Comparison of ENCODE assay signal across 8 mouse cellular contexts in genomic region chr1:180195703-180196381, GRCm38 (mm10). TPM values are rescaled to one million over a fixed set of nuclear protein-coding genes. Genes with fewer than 3 reads are reported as not detected.
DNase-seq lines count a peak whose midpoint lies in the region; ATAC-seq lines count a peak whose summit lies in the region.

No protein-coding gene starts in this region.

- DNase-seq in CD4-positive, CD25-positive, alpha-beta regulatory T cell, adult 2 months (ENCODE audit: low read depth, low spot score): peak; percentile 99
- DNase-seq in fat pad, adult 2 months (ENCODE audit: extremely low read depth, low read depth, low spot score): peak; percentile 80
- DNase-seq in kidney, postnatal 14 days: peak; percentile 99
- DNase-seq in liver, embryonic 13.5 days: peak; percentile 98
- peak; percentile 94 for DNase-seq in neural tube, embryonic 10.5 days (ENCODE audit: extremely low spot score, low spot score)

- no peaks in the 10 kb centered on the region; the same call in 1 of the 2 replicates for H3K4me1 ChIP-seq in brown adipose tissue, adult 24 weeks (ENCODE audit: control insufficient read depth, insufficient read depth, insufficient read length, low read length)
- peaks cover 5 to 28% of the 10 kb centered on the region in 2 experiments for H3K4me1 ChIP-seq in heart, embryonic 14.5 days (ENCODE audit: control insufficient read depth in 2 of 2, insufficient read depth in 2 of 2, low read length in 2 of 2)
- peaks cover 34% of the 10 kb centered on the region for H3K4me1 ChIP-seq in liver, embryonic 13.5 days (replicated peaks)
- H3K4me1 ChIP-seq in stomach, embryonic 16.5 days (ENCODE audit: control insufficient read depth, insufficient read depth, low read length): peaks cover 9% of the 10 kb centered on the region

- H3K9ac ChIP-seq in heart, embryonic 14.5 days (ENCODE audit: low read length): peak overlapping the region; percentile 74
- H3K9ac ChIP-seq in liver, embryonic 13.5 days: peak overlapping the region; percentile 74
- H3K9ac ChIP-seq in stomach, embryonic 16.5 days (ENCODE audit: low read length): peak overlapping the region; percentile 71

- no peaks in the 10 kb centered on the region for H3K9me3 ChIP-seq in heart, embryonic 14.5 days (ENCODE audit: control insufficient read depth, low read length)
- H3K9me3 ChIP-seq in liver, embryonic 13.5 days (replicated peaks): no peaks in the 10 kb centered on the region
- H3K9me3 ChIP-seq in stomach, embryonic 16.5 days (replicated peaks; ENCODE audit: control insufficient read depth, low read length): no peaks in the 10 kb centered on the region

- peak overlapping the region; percentile 91 for H3K27ac ChIP-seq in brown adipose tissue, adult 24 weeks (replicated peaks; ENCODE audit: low read depth, low read length)
- H3K27ac ChIP-seq in heart, embryonic 14.5 days (replicated peaks in 1 of 2; ENCODE audit: control insufficient read depth in 1 of 2, insufficient read depth in 1 of 2, low read depth in 2 of 2, low read length in 2 of 2): peak overlapping the region; percentile 4 to 83; a peak in 3 of 4 replicates
- peak overlapping the region; percentile 54 for H3K27ac ChIP-seq in liver, embryonic 13.5 days
- H3K27ac ChIP-seq in stomach, embryonic 16.5 days (ENCODE audit: low read length): no peak overlapping the region

- H3K27me3 ChIP-seq in heart, embryonic 14.5 days (ENCODE audit: control insufficient read depth, insufficient read depth, low read length): no peaks in the 10 kb centered on the region
- H3K27me3 ChIP-seq in liver, embryonic 13.5 days: no peaks in the 10 kb centered on the region
- no peaks in the 10 kb centered on the region for H3K27me3 ChIP-seq in stomach, embryonic 16.5 days (ENCODE audit: control insufficient read depth, insufficient read depth, low read length)

- peak overlapping the region; percentile 81 for H3K4me2 ChIP-seq in heart, embryonic 14.5 days (ENCODE audit: low read length)
- peak overlapping the region; percentile 96 for H3K4me2 ChIP-seq in liver, embryonic 13.5 days
- peak overlapping the region; percentile 89 for H3K4me2 ChIP-seq in stomach, embryonic 16.5 days (ENCODE audit: low read depth, low read length)

- WGBS in heart, embryonic 14.5 days: 2% methylated on average over 55 of the region's 57 CpGs
- WGBS in liver, embryonic 13.5 days (ENCODE audit: insufficient replicate concordance): under 1% methylated on average over 57 of the region's 57 CpGs
- under 1% methylated on average over 57 of the region's 57 CpGs for WGBS in stomach, embryonic 16.5 days

- peak overlapping the region; percentile 76 for H3K4me3 ChIP-seq in brown adipose tissue, adult 24 weeks (ENCODE audit: insufficient read depth, low read depth, low read length)
- H3K4me3 ChIP-seq in heart, embryonic 14.5 days (ENCODE audit: control insufficient read depth in 1 of 2, insufficient read depth in 1 of 2, low read depth in 1 of 2, low read length in 2 of 2): peak overlapping the region; percentile 76 to 82
- H3K4me3 ChIP-seq in liver, embryonic 13.5 days (replicated peaks): peak overlapping the region; percentile 72
- H3K4me3 ChIP-seq in stomach, embryonic 16.5 days (replicated peaks; ENCODE audit: low read length): peak overlapping the region; percentile 82

- no peaks in the 10 kb centered on the region for H3K36me3 ChIP-seq in heart, embryonic 14.5 days (ENCODE audit: control insufficient read depth, insufficient read depth, low read length)
- H3K36me3 ChIP-seq in liver, embryonic 13.5 days: no peaks in the 10 kb centered on the region
- no peaks in the 10 kb centered on the region for H3K36me3 ChIP-seq in stomach, embryonic 16.5 days (ENCODE audit: control insufficient read depth, insufficient read depth, low read length)

- ATAC-seq in heart, embryonic 14.5 days (ENCODE audit: insufficient number of reproducible peaks, insufficient read depth, low FRiP score, low read depth): peak; percentile 97
- peak; percentile 100 for ATAC-seq in liver, embryonic 13.5 days (ENCODE audit: low read depth)
- peak; percentile 100 for ATAC-seq in stomach, embryonic 16.5 days (ENCODE audit: insufficient read depth, low FRiP score)

RNA-seq across cellular contexts. Expression of gene Coq8a, which starts 3.6 kb away (rescaled TPM):
- 1,169 and 1,640 TPM in 2 replicates for polyA plus RNA-seq in brown adipose tissue, adult 24 weeks (2012; ENCODE audit: insufficient read depth, insufficient read length, missing spikeins)
- 51.2 and 58.8 TPM in 2 replicates for polyA plus RNA-seq in heart, embryonic 14.5 days (2014; fragmentation: Nextera tagmentation; extraction: Ambion mirVana)
- polyA plus RNA-seq in liver, embryonic 13.5 days (2015; fragmentation: Nextera tagmentation; extraction: Ambion mirVana): 6.7 and 8.6 TPM in 2 replicates
- polyA plus RNA-seq in stomach, embryonic 16.5 days (2015; fragmentation: Nextera tagmentation; extraction: Ambion mirVana): 25.7 and 38.3 TPM in 2 replicates

Comparison
In these comparisons a context has a peak if more than half of its experiments do, and no peak if none do; other contexts are left out.
1. RNA of gene Coq8a, which starts 3.6 kb away (polyA plus RNA-seq): 1,169 to 1,640 TPM in brown adipose tissue, adult 24 weeks; 51.2 to 58.8 TPM in heart, embryonic 14.5 days, 25.7 to 38.3 TPM in stomach, embryonic 16.5 days and 6.7 to 8.6 TPM in liver, embryonic 13.5 days; every median in the first group is over 10 times any median in the second.
2. Peak in every context shown above with its lines, with median percentiles within 50 percentile points of each other: DNase-seq, H3K4me3 ChIP-seq, ATAC-seq, H3K4me2 ChIP-seq and H3K9ac ChIP-seq.